Mouse (Mus musculus) left cerebral cortex, adult 8-10 months (tissue): ENCODE measurements around the gene Myrip. TPM values are rescaled to one million over a fixed set of nuclear protein-coding genes. Genes with fewer than 3 reads are reported as not detected.
"Not testable (repeated sequence)": the region's sequence is repeated elsewhere in the genome, so short reads cannot be mapped to it uniquely, and the experiment has no call there.

Experiments used
- DNase-seq, 2 experiments: peaks; one replicate each; pipeline ENCODE4 v3.0.0; 2022; ENCODE audit warnings: low spot score in 2 of 2
- total RNA-seq, 4 experiments: library from RNA; stranded (reverse); gene quantifications; 2 replicates each; pipeline ENCODE4 v1.2.4; 2022

The Myrip gene
- total RNA-seq, 4 experiments from 2014 or later = 63.9 to 73.0 (median 68.2) TPM

DNA sequence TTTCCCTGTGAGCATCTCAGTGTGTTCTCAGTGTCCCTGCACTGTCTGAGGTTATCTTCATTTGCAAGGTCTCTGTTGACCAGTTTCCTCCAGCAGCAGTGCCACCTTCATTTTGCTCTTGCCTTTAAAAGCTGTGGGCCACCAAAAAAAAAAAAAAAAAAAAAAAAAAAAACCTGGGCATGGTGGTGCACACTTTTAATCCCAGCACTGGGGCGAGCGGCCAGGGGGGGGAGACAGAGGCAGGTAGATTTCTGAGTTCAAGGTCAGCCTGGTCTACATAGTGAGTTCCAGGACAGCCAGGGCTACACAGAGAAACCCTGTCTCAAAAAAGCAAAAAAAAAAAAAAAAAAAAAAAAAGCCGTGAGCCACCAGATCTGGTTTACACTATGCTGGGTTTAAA lies 29.7 kb downstream of the Myrip start:
- DNase-seq = not testable (repeated sequence)

- no peak for DNase-seq
Measured at GRCm38 (mm10) chr9:120338172-120338571, 36.9 kb downstream of the Myrip start.

GRCm38 (mm10) chr9:120339975-120340695 lies 38.8 kb downstream of the Myrip start:
- no peak for DNase-seq

- no peak for DNase-seq
Measured at GRCm38 (mm10) chr9:120343123-120343790, 41.9 kb downstream of the Myrip start.

GRCm38 (mm10) chr9:120345651-120346151 lies 44.4 kb downstream of the Myrip start:
- DNase-seq = no peak

- peak in 1 of 2 experiments; percentile 72 for DNase-seq
Measured at GRCm38 (mm10) chr9:120349145-120349544, 47.8 kb downstream of the Myrip start.

DNA sequence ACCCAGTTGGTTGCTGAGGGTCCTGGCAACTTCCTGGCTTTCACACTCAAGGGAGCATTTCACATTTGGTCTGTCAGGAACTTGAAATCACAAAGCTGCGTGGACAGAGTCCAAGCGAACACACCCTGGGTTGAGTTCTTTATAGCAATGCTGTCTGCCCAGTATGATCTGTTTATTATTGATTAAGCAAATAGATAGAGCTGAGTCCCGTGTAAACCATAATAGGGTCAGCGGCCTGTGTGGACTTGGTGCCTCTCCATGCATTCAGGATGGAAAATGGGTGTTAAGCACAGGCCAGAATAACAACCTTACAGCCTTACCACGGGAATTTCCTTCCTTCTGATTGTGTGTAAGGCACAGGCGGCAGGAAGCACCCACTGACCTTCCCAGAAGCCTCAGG lies 49.0 kb downstream of the Myrip start:
- DNase-seq = no peak

DNA sequence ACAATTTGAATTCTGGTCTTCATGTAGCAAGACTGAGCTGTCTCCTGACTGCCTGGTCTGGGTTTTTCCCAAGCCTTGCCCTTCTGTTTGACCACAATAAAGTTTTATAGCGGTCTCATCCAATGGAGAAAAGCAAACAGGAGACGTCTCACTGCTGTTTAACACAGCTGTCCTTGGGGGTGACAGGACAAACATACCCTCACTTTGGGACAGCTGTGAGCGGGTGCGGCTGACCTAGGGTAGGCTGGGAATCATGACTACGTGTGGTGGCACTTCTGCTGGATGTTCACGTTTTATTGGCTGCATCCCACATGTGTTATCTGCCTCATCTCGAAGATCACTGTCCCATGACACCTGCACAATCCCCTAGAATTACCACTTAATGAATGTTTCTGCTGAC lies 49.7 kb downstream of the Myrip start:
- no peak for DNase-seq

- no peak for DNase-seq
Measured at GRCm38 (mm10) chr9:120351474-120351873, 50.2 kb downstream of the Myrip start.

DNA sequence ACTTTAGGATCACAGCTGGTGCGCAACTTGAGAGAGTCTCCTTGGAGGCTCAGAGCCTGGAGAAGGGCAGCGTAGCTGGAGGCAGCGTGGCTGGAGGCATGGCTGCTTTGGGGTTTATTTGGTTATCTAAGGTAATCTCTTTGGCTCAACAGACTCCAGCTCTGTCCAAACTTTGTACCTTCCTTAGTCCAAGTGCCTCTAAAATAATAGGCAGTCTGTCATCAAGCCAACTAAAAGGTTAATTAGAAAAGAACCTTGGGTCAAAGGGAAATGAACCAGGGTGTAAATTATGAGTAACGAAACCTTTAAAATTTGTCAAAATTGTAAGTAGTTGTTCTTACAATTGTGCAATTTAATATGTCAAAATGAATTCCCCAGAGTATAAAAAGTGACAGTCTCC lies 51.7 kb downstream of the Myrip start:
- DNase-seq = no peak

- DNase-seq = no peak
Measured at GRCm38 (mm10) chr9:120353967-120354366, 52.7 kb downstream of the Myrip start.

DNA sequence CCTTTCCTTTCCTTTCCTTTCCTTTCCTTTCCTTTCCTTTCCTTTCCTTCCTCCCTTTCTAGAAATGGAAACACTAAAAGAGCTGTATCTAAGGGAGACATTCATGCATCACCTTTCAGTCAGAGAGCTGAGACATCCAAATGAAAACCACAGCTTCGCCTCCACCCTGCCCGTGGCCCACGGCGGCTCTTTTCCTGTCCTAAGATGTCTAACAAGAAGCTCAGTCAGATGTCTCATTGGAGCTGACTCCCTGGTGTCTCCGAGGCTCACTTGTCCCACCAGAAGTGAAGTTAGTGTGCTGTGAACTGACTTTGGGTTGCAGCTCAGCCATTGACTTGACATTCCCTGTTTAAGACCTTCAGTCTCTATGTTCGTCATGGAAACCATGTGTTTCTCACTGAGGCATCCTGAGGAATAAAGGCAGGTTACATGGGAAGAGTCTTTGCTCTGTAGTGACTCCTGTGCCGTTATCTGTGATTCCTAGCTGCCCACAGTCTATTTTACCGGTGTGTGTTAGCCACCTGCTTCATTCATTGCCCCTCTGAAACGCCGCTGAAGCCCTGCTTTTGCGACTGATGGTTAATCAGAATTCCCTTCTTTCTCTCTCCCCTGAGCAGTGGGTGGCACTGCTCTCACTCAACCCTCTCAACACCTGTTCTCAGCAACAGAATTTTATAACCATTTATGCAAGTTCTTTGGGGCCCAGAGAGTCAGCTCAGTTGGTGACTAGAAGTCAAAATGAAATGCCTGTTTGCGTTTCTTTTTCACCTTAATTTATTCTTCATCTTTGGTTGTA lies 53.4 kb downstream of the Myrip start:
- no peak for DNase-seq

GRCm38 (mm10) chr9:120356490-120356889 lies 55.2 kb downstream of the Myrip start:
- DNase-seq = no peak

DNA sequence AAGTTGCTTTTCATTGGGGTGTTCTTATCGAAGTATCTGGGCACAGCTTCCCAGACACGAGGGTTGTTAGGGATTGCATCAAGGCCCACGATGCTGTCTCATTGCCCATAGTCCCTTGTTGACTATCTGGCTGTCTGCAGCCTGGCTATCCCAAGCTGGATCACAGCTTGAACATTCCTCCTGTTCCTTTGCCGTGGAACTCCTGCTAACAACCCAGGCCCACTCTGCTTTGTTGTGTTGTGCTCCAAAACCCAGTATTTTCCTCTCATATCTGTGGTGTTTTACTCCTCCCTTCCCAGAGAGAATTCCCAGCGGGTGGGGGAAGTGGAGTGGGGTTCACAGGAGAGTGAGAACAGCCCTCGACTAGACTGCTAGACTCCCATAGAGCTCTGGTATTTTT lies 56.7 kb downstream of the Myrip start:
- DNase-seq = no peak

DNA sequence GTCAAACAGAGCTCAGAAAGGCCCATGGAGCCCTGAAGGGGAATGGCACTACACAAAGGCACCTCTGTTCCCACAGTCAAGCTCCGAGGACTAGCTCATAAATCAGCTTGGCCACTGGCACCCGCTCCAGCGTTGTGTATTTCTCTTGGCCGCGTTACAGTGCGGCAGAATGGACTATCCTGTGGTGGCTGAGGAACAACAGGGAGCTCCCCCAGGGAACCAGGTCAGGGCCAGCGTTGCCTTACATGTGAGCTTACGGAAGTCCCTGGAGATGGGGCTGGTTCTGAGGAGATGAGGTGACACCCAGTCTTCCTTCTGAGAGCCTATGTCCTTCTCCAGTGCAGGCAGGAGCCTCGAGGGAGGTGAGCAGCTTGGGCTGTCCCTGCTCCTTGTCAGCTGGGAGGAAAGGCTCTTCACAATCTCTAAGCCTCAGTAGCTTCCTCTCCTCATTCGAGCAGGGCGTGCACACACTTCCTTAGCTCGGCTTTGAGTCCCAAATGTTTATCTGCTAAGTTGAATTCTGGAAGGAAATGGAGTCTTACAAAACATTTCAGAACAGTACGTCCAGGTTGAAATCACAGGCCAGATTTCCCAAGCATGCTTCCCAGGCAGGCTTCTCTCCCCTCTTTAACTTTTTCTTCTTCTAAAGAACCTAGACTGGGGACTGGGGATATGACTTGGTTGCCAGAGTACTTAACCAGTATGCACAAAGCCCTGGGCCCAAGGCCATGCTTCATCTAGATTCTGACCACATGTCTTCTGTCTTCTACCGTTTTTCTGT lies 59.3 kb downstream of the Myrip start:
- peak; percentile 57 to 71 for DNase-seq

GRCm38 (mm10) chr9:120361656-120362055 lies 60.3 kb downstream of the Myrip start:
- peak in 1 of 2 experiments; percentile 55 for DNase-seq

DNA sequence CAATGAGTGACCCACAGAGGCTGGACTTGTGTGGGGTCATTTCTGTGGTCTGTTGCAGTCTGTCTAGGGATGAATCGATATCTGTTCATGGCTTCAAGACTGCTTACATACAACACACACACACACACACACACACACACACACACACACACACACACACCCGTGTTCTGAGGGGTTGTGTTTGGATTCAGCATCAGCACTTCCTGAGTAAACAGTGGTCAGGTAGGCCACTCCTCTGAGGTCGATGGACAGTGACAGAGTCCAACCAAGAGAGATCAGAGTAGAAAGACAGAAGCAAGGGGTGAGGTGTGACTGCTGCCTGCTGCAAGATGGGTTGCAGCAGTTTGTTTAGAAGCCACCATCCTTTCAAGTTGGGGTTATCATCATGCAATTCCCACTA lies 61.4 kb downstream of the Myrip start:
- no peak for DNase-seq

- no peak for DNase-seq
Measured at GRCm38 (mm10) chr9:120364653-120365283, 63.5 kb downstream of the Myrip start.

- DNase-seq = no peak
Measured at GRCm38 (mm10) chr9:120367526-120367925, 66.2 kb downstream of the Myrip start.

- no peak for DNase-seq
Measured at GRCm38 (mm10) chr9:120371633-120372032, 70.3 kb downstream of the Myrip start.

GRCm38 (mm10) chr9:120372347-120372746 lies 71.0 kb downstream of the Myrip start:
- no peak for DNase-seq
